Mouse (Mus musculus): ENCODE data around the gene Hes3.

Gene Hes3

DNA sequence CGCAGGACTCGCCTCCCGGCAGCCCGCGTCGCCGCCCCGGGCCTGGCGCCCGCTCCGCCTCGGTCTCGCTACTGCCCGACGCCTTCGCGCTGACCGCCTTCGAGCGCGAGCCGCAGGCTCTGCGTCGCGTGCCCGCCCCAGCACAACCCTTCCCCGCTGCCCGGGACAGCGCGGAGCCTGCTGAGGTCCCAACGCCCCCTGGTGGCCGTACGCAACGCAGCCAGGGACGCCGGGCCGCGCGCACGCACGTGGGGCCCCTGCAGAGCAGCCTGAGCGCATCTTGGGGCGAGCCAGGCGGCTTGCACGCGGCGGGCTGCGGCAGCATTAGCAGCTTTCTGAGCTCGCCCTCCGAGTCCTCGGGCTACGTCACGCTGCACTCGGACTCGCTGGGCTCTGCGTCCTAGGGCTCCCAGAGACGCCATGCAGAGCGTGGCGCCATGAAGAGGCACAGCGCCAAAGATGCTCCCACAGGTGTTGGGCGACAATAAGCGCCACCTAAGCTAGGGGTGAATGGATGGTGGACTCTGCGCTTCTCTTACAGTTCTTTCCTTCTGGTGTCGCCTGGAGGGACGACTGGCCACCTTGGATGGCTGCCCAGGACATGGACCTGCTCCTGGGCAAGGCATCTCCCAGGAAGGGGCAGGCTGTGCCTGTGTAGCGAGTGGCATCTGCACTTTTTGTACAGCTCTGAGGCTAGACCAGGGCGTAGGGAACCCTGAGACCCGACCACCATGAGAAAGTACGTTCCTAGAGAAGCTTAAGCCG is 8.1 kb downstream of the Hes3 start:
- intact Hi-C loops (cut with DNase I): loop anchor here (1.0 kb wide), 1 partner anchor 69 kb away; no protein-coding TSS in a partner anchor

DNA sequence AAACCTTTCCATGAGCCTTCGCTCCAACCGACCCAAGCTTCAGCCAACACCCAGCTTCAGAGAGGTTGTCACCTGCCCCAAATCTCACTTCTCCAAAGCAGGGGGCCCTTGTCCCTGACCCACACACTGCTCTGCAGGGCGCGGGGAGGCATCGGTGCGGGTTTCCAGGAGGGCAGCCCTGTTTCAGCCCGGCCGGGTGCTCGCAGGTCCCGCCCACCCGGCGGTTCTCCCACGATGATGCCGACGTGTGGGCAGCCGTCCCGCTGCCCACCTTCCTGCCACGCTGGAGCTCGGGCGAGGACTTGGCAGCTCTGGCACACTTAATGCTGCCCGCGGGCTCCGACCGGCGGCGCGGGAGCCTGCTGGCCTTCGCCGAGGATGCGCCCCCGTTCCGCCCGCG is 8.7 kb downstream of the Hes3 start:
- intact Hi-C loops (cut with DNase I): loop anchor here (1.0 kb wide), 1 partner anchor 68 kb away; no protein-coding TSS in a partner anchor

- intact Hi-C loops (cut with DNase I): no loop called here
These were observed 9.9 kb downstream of the Hes3 start for GRCm38 (mm10) chr4:152281601-152282000.

GRCm38 (mm10) chr4:152278986-152279385 is 12.5 kb downstream of the Hes3 start:
- intact Hi-C loops (cut with DNase I): no loop called here

DNA sequence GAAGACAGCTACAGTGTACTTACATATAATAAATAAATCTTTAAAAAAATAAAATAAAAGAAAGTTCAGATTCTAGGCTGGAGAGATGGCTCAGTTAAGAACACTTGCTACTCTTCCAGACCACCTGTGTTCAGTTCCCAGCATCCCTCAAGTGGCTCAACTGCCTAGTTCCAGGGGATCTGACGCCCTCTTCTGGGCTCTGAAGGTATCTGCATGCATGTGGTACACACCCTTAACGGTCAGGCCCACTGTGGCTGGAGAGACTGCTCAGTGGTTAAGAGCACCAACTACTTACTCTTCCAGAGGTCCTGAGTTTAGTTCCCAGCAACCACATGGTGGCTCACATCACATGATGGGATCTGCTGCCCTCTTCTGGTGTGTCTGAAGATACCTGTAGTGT is 13.5 kb downstream of the Hes3 start:
- intact Hi-C loops (cut with DNase I): no loop called here

- intact Hi-C loops (cut with DNase I): no loop called here
These were observed 14.8 kb downstream of the Hes3 start for GRCm38 (mm10) chr4:152276389-152277347.

- intact Hi-C loops (cut with DNase I): no loop called here
These were observed 16.8 kb downstream of the Hes3 start for GRCm38 (mm10) chr4:152274681-152275131.

DNA sequence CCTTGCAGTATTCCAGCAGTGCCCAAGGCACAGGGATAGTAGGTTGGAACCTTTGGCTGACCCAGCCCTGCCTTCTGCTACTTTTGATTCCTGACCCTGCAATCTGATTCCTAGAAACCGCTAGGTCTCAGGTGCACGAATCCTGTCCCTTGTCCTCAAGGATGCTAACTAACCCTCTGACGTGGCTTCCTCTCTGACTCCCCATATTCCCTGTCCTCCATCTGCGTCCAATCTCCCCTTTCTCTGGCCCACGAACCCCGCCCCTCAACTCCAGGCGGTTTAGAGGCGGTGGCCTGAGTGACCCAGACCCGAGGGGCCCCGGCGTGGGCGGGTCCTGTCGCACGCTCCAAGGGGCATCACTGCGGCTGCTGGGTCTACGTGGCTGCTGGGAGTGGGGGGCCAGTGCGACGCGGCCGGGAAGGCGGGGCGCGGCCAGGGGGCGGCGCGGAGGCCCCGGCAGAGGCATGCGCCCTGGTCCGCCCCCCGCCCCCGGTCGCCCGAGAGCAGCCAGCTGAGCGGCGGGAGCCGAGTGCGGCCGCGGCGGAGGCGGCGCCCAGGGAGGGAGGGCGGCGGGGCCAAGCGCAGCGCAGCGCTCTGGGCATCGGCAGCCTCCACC is 17.7 kb downstream of the Hes3 start, which contains the start of gene Gpr153:
Gene Gpr153 (plus strand): TSS at position 612 of the 616 bp plus-strand sequence.
- intact Hi-C loops (cut with DNase I): no loop called here

DNA sequence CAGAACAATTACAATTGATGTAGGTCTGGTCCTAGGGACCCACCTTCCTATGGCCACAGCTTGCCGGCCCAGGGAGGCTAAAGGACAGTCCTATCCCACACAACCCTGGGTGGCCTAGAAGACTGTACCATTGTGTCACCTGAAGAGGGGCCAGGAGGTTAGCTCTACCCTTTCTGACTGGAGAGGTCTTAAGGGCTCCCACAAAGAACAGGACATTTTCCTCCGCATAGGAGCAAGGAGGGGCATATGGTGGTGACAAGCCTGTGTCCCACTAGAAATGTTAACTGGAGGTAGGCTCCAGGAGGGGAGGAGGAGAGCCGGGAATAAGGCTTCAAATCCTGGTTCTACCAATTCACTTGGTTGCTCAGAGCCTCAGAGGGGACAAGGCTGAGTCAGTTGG is 18.3 kb downstream of the Hes3 start:
- intact Hi-C loops (cut with DNase I): no loop called here

GRCm38 (mm10) chr4:152272449-152273049 is 18.9 kb downstream of the Hes3 start:
- intact Hi-C loops (cut with DNase I): no loop called here

DNA sequence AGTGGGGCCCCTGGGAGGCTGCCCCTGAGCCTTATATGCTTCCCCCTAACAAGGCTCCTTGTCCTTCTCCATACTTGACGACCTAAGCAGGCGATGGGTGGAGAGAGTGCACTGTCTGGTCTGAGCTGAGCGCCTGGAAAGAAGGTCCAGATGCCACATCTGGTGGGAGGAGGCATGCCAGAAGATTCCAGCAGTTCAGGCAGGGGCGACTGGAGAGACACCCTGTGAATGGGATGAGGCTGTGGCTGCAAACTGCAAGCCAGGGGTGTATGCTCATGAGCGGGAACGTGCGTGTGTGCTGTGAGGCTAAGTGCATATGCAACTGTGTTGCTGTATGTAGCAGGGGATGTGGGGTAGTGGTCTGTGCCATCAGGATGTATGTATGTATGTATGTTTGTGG is 19.5 kb downstream of the Hes3 start:
- intact Hi-C loops (cut with DNase I): no loop called here

- intact Hi-C loops (cut with DNase I): no loop called here
These were observed 20.1 kb downstream of the Hes3 start for GRCm38 (mm10) chr4:152271334-152271733.

- intact Hi-C loops (cut with DNase I): no loop called here
These were observed 20.9 kb downstream of the Hes3 start for GRCm38 (mm10) chr4:152270599-152270998.

GRCm38 (mm10) chr4:152269967-152270366 is 21.5 kb downstream of the Hes3 start:
- intact Hi-C loops (cut with DNase I): no loop called here

GRCm38 (mm10) chr4:152267748-152268369 is 23.6 kb downstream of the Hes3 start:
- intact Hi-C loops (cut with DNase I): no loop called here

DNA sequence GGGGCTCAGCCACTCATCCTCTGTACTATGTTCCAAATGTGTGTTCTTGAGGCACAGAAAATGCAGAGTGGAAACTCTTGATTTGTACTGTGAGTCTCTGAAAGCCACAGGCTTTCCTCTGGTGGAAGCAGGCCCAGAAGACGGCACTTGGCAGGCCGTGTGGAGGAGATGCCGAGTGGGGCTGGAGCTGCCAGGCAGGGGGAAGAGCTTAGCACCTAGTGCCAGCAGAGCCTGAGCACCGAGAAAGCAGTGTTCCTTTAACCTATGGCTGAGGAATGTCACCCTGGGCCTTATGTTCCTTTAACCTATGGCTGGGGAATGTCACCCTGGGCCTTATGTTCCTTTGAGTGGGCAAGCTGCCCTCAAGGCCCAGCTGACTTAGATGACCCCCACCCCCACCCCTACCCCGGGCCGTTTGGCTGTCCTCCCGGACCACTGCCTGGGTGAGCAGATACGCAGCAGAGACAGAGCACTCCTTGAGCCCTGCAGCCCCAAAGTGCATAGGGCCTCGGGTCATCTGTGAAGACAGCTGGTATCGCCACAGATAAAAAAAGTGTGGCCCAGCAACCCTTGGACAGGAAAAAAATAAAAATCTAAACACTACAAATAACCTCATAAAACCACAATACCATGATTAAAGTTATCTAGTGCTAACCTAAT is 25.1 kb downstream of the Hes3 start:
- intact Hi-C loops (cut with DNase I): no loop called here

GRCm38 (mm10) chr4:152265791-152266190 is 25.7 kb downstream of the Hes3 start:
- intact Hi-C loops (cut with DNase I): no loop called here

DNA sequence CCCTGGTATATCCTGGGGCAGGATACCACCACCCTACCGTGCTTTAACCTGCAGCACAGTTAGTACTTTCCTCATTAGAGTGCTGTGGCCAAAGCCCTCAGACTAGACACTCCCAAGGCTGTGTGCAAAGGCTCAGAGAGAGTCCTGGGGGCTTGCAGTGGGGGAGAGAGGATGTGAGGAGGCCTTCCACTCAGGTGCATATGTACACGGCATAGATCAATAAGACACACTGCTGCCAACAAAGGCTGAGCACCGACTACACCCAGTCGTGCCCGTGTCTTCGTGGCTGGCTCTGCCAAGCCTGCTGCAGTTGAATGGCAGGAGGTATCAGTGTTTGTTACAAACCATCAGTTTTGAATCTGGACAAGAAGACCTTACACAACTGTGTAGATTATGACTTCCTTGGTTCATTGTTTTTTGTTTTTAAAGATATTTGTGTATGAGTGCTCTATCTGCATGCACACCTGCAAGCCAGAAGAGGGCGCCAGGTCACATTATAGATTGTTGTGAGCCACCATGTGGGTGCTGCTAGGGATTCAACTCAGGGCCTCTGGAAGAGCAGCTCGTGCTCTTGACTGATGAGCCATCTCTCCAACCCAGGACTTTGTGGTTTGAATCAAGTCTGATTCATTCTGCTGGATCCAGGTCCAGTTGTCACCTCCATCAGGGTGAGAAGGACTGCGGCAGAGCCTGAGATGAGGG is 26.4 kb downstream of the Hes3 start:
- intact Hi-C loops (cut with DNase I): no loop called here

GRCm38 (mm10) chr4:152264177-152264530 is 27.3 kb downstream of the Hes3 start:
- intact Hi-C loops (cut with DNase I): no loop called here
